Mouse (Mus musculus) spleen, postnatal 10 days (tissue): Measurements from ENCODE around the gene Hax1.
A peak's percentile ranks its signal among the peaks of the same experiment; 100 is the strongest.

Source experiments
- DNase-seq, 2 experiments: peaks; one replicate each; pipeline ENCODE4 v3.0.0; 2021 to 2022; ENCODE audit warnings: low spot score in 2 of 2

The Hax1 gene

DNA sequence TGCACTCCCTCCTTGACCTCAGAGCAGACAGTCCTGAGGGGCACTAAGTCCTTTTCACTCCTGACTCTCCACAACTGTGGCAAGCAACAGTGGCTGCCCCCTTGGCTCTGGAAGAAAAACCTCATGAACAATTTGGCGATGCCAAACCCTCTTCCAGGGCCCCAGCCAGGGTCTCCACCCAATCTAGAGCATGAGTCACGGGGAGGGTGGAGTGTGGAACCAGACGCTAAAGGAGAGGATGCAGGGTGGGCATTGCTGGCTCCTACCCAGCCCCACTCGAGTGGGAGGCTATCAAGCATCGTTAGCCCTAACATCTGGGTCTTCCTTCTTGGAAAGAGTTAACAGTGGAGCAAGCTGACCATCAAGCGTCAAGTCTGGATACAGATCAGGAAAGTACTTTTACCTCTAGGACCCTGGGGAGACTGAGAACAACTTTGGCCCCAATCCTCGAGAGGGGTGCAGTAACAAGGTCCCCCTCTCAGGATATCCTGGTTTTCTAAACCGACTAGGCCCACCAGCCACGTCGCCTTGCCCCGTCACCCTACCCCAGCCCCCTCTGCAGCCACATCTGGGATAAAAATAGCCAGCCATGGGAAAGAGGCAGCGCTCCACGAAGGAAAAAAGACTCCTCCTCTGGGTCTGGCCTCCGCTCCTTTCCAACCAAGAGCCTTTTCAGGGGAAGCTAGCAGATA is 36.4 kb downstream of the Hax1 start:
- DNase-seq = no peak

GRCm38 (mm10) chr3:89961436-89961835 is 37.1 kb downstream of the Hax1 start:
- no peak for DNase-seq

DNA sequence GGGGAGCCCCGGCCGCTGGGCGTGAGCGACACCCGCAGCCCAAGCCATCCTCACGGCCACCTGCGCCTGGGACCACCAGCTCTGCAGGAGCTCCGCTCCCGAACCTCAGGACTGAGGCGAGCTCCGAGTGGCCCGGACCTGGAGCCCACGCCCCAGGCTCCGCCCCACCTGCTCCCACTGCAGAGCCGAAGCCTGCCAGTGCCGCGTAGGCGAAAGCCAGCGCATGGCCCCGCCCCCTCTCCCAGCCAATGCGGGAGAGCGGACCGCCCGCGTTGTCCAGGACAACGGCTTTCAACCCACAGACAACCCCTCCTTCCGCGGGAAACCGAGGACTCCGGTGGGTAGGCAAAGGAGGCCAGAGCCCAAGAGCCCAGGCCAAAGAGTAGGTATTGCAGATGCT is 38.1 kb downstream of the Hax1 start:
- DNase-seq = peak; percentile 48 to 83

DNA sequence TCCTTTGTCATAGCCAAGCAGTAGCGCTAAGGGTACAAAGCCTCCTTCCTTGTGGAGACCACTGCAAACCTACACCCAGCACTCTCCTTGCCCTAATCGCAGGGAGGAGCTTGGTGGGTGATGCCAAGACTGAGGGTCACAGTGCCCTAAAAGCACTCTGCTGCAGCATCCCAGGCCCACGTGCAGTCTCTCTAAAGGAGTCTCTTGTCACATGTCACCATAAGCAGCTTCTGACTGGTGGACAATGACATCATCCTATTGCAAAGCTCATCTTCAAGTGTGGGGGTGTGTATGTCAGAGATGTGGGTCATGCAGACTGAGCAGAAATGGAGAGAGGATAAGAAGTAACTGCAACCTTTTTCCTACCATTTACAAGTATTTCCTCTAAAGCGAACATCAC is 39.1 kb downstream of the Hax1 start:
- DNase-seq = no peak

DNA sequence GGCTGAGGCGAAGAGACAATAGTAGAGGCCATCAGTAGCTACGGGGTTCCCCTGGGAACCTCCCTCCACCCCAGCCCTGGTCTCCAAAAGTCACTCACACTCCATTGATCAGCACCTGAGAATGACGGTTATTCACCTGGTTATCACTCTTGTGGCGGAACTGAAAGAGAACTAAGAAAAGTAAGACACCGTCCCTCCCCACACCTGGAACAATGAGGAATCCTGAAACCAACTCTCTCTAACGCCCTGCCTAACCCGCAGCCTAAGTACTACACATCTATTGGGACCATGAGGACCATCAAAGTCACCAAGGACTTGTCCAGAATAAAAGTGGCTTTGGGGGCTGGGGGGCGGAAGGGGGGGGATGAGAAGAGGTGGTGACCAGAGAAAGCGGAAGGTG is 40.7 kb downstream of the Hax1 start:
- DNase-seq = no peak

DNA sequence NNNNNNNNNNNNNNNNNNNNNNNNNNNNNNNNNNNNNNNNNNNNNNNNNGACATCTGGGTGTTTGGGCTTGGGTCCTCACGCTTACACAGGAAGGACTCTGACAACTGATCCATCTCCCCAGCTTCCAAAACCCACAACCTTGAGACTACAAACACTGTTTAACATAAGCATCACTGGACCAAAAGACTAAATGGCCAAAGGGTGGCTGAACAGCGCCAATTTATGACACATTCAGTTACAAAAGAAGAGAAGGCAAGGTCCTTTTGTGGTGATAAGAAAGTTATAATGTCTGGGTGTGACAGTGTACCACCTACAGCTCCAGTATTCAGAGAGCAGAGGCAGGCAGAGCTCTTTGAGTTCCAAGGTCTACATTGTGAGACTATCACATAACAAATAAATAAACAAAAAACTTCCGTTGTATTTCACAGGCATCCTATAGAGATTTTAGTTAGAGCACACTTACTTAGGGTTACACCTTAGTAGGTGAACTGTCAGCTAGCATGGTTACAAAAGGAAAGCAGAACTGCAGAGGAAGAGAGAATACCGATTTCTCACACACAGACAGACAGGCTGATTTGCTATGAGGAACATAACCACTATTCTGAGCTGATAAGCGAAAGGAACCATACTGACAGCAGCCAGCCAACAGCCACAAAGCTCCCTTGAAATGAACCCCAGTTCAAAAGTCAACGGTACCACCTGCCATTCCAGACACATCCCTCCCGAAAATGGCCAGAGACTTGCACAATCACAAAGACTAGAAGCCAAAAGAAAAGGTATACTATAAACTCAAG is 42.2 kb downstream of the Hax1 start:
- DNase-seq = no peak

- DNase-seq = peak; percentile 43 to 82
Measured at GRCm38 (mm10) chr3:89953420-89953819, 45.2 kb downstream of the Hax1 start.

DNA sequence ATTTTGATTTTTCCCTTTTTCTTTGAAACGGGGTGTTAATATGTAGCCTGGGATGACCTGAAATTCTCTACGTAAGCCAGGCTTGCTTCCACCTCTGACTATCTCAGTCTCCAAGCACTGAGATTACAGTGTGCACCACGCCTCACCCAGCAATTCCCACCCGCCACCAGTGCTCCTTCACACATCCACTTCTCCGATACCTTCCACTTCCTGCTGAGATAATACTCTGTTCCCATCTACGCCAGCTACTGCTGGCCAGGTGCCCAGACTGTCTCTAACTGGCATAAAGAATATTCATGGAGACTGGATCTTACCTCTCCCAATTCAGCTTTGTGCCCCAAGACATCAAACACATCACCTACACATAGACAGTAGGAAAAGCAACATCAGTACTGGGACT is 49.9 kb downstream of the Hax1 start:
- DNase-seq = no peak

DNA sequence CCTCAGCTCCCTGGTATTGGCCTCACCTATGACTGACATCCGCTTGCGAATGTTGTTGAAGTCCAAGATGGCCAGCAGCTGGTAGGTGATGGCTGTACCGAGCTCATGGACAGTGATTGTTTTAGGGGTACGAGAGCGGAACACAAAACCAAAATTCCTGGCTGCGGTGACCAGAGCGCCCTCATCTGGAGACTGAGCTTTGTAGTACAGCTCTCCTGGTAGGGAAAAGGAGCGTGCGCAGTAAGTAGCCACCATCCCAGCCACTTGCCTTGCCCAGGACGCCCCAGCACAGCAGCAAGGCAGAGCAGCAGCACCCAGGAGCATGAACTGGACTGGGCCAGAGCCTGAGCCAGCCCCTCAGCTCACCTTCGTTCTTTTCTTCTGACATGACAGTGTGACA is 50.6 kb downstream of the Hax1 start:
- no peak for DNase-seq
